Mouse (Mus musculus): ENCODE measurements around the gene Cenpt.

DNA sequence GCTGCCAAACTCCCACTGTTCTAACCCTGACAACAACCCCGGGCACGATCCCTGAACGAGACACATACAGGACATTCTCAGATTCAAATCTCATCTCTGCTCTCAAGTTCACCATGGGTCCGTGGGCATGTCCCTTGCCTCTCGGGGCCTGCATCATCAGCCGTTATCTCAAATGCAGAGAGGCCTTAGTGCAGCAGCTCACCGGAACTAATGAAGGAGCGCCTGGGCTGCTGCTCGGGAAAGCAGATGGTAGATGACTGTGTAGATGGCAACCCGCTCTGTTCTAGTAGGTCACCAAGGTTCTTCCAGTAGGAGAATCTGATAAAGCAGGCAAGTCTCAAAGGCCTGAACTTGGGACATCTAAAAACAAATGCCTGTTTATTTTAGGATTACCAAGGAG, 42.0 kb downstream of the Cenpt start:
- no peak for TF ChIP-seq FLI1 (IDR thresholded peaks at IDR 0.05; ENCODE audit: low read length)
- TF ChIP-seq GATA1 (IDR thresholded peaks at IDR 0.05; ENCODE audit: borderline replicate concordance, low read length): no peak

All from megakaryocyte, embryonic 14.5 days (primary cell).